Mouse (Mus musculus): ENCODE measurements around the gene Dzank1.

DNA sequence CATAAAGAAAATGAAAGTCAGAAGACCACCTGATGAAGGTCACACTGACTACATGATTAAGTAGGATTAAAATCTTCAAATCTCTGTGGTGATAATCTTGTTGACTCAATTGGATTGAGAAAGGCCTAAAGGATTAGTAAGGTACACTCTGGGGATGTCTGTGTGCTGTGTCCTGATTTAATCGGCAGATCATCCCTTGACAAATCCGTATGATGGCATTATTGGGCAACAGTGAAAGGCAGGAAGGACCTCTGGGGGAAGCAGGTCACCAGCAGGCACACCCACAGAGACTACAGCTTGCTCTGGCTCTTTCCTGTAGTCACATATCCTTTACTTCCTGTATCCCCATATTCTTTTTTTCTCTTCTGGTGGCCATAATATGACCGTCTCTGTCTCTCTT lies 7.4 kb downstream of the Dzank1 start:
- no peak for TF ChIP-seq POLR2A (IDR thresholded peaks at IDR 0.05; ENCODE audit: low read depth, low read length)
- TF ChIP-seq CTCF (IDR thresholded peaks at IDR 0.05; ENCODE audit: extremely low read depth, insufficient read depth, insufficient read length, insufficient replicate concordance): no peak

Data from spleen, adult 2 months (tissue).